Mouse (Mus musculus): ENCODE measurements around the gene C2cd2l. TPM values are rescaled to one million over a fixed set of nuclear protein-coding genes. Genes with fewer than 3 reads are reported as not detected.

The C2cd2l gene
- total RNA-seq, 2 experiments from 2014 or later, result 14.2 to 17.6 TPM

- intact Hi-C loops (cut with DNase I), result no loop called here
Measured at GRCm38 (mm10) chr9:44283183-44283582, 36.9 kb downstream of the C2cd2l start.

GRCm38 (mm10) chr9:44269973-44270372 is 50.1 kb downstream of the C2cd2l start:
- intact Hi-C loops (cut with DNase I), result loop anchor here (2.0 kb wide), 1 partner anchor 19 kb away; the partner anchor contains the start of gene Pdzd3
- no peak for DNase-seq

More at GRCm38 (mm10) chr9:44283183-44283582, 36.9 kb downstream of the C2cd2l start:
- peak in 1 of 2 experiments; percentile 27 for DNase-seq

- DNase-seq, result peak in 1 of 2 experiments; percentile 49
- intact Hi-C loops (cut with DNase I), result loop anchor here (2.0 kb wide), 1 partner anchor 18 kb away; the partner anchor contains the start of gene Pdzd3
Measured at GRCm38 (mm10) chr9:44269077-44269476, 51.0 kb downstream of the C2cd2l start.

- intact Hi-C loops (cut with DNase I), result loop anchor here (1.0 to 2.0 kb wide), 2 partner anchors 18 to 36 kb away; partner anchors contain the start of gene Pdzd3
- no peak for DNase-seq
Measured at GRCm38 (mm10) chr9:44268432-44268831, 51.7 kb downstream of the C2cd2l start, which contains the start of gene Nlrx1. Nlrx1 (minus strand) TSS chr9:44268599.

GRCm38 (mm10) chr9:44268027-44268360 is 52.1 kb downstream of the C2cd2l start:
- DNase-seq, result peak; percentile 91 to 94
- intact Hi-C loops (cut with DNase I), result loop anchor here (1.0 to 2.0 kb wide), 2 partner anchors 17 to 36 kb away; partner anchors contain the start of gene Pdzd3

- intact Hi-C loops (cut with DNase I), result loop anchor here (1.0 to 2.0 kb wide), 2 partner anchors 17 to 37 kb away; partner anchors contain the start of gene Pdzd3
- peak; percentile 31 to 60 for DNase-seq
Measured at GRCm38 (mm10) chr9:44267319-44268026, 52.6 kb downstream of the C2cd2l start.

- DNase-seq, result no peak
- intact Hi-C loops (cut with DNase I), result no loop called here
Measured at GRCm38 (mm10) chr9:44266478-44267226, 53.4 kb downstream of the C2cd2l start.

- DNase-seq, result no peak
- intact Hi-C loops (cut with DNase I), result no loop called here
Measured at GRCm38 (mm10) chr9:44261388-44261787, 58.7 kb downstream of the C2cd2l start.

Small RNA genes lying within 50 kb of the gene (microRNA-seq; reads per million reads assigned to microRNA genes)
- gene Gm44335, result 0 reads per million in 2 experiments

Other genes with a start within 250 kb of the C2cd2l start
- not detected for gene Mfrp, start 218.6 kb downstream of the C2cd2l start, total RNA-seq (2021)
- gene C1qtnf5, start 213.0 kb downstream of the C2cd2l start, total RNA-seq (2021), result 10 to 100 TPM; 15.5 to 21.3 TPM
- under 1 TPM; 0.10 to 0.12 TPM for gene Gm49380, start 206.8 kb downstream of the C2cd2l start, total RNA-seq (2021)
- gene Rnf26, start 206.8 kb downstream of the C2cd2l start, total RNA-seq (2021), result 10 to 100 TPM; 18.1 TPM
- gene Mcam, start 185.8 kb downstream of the C2cd2l start, total RNA-seq (2021), result 100 to 1,000 TPM; 147 to 156 TPM
- 10 to 100 TPM; 30.9 to 31.3 TPM for gene Cbl, start 86.2 kb downstream of the C2cd2l start, total RNA-seq (2021)
- not detected for gene Ccdc153, start 79.6 kb downstream of the C2cd2l start, total RNA-seq (2021)
- 1 to 10 TPM; 2.3 to 3.3 TPM for gene Pdzd3, start 68.8 kb downstream of the C2cd2l start, total RNA-seq (2021)
- 10 to 100 TPM; 14.9 to 18.3 TPM for gene Nlrx1, start 51.7 kb downstream of the C2cd2l start, total RNA-seq (2021)
- 1 to 10 TPM; 1.0 to 1.5 TPM for gene Abcg4, start 31.7 kb downstream of the C2cd2l start, total RNA-seq (2021)
- gene Hinfp, start 14.6 kb downstream of the C2cd2l start, total RNA-seq (2021), result 10 to 100 TPM; 10.0 to 11.1 TPM
- gene Dpagt1, start 5.7 kb upstream of the C2cd2l start, total RNA-seq (2021), result 10 to 100 TPM; 21.1 to 25.2 TPM
- gene H2afx, start 14.4 kb upstream of the C2cd2l start, total RNA-seq (2021), result 10 to 100 TPM; 54.1 to 57.9 TPM
- 10 to 100 TPM; 54.2 to 55.2 TPM for gene Hmbs, start 23.9 kb upstream of the C2cd2l start, total RNA-seq (2021)
- 10 to 100 TPM; 22.4 to 22.8 TPM for gene Vps11, start 41.4 kb upstream of the C2cd2l start, total RNA-seq (2021)
- 10 to 100 TPM; 35.8 to 45.7 TPM for gene Hyou1, start 59.2 kb upstream of the C2cd2l start, total RNA-seq (2021)
- 10 to 100 TPM; 29.2 to 31.6 TPM for gene Slc37a4, start 76.6 kb upstream of the C2cd2l start, total RNA-seq (2021)
- gene Rps25, start 86.9 kb upstream of the C2cd2l start, total RNA-seq (2021), result 1,000 to 10,000 TPM; 1,003 to 1,015 TPM
- gene Trappc4, start 87.3 kb upstream of the C2cd2l start, total RNA-seq (2021), result 10 to 100 TPM; 34.8 to 42.5 TPM
- 10 to 100 TPM; 11.6 to 12.0 TPM for gene Ccdc84, start 98.3 kb upstream of the C2cd2l start, total RNA-seq (2021)
- not detected for gene Foxr1, start 120.9 kb upstream of the C2cd2l start, total RNA-seq (2021)
- not detected for gene Upk2, start 134.7 kb upstream of the C2cd2l start, total RNA-seq (2021)
- gene Bcl9l, start 162.5 kb upstream of the C2cd2l start, total RNA-seq (2021), result 10 to 100 TPM; 66.8 to 73.0 TPM
- under 1 TPM; 0.24 to 0.27 TPM for gene Cxcr5, start 241.6 kb upstream of the C2cd2l start, total RNA-seq (2021)

All from heart, postnatal 10 days (tissue).